Mouse (Mus musculus) embryonic facial prominence, embryonic 13.5 days (tissue): ENCODE measurements around the gene Zfp609. TPM values are rescaled to one million over a fixed set of nuclear protein-coding genes. Genes with fewer than 3 reads are reported as not detected.

Experiments used
- ATAC-seq: fragments of 200-750 bp; cut with Nextera tagmentation; 2 replicates; pipeline ENCODE4 v1.8.0; 2017; ENCODE audit warnings: low read depth; ENCODE audit not compliant: insufficient number of reproducible peaks, insufficient read depth, low FRiP score, low TSS enrichment
- H3K27ac ChIP-seq: fragments of 300-500 bp; sonication (generic); 2 replicates; pipeline ENCODE4 v1.5.1; 2015; ENCODE audit warnings: moderate library complexity, mild to moderate bottlenecking, inconsistent platforms
- H3K27me3 ChIP-seq: fragments of 300-500 bp; sonication (generic); 2 replicates; pipeline ENCODE4 v1.6.1; 2015; ENCODE audit warnings: mild to moderate bottlenecking, inconsistent platforms
- H3K36me3 ChIP-seq: fragments of 300-500 bp; sonication (generic); 2 replicates; pipeline ENCODE4 v1.6.1; 2015; ENCODE audit warnings: mild to moderate bottlenecking, inconsistent platforms
- H3K4me1 ChIP-seq: fragments of 300-500 bp; sonication (generic); 2 replicates; pipeline ENCODE4 v1.6.1; 2015; ENCODE audit warnings: inconsistent platforms
- H3K4me2 ChIP-seq: fragments of 300-500 bp; sonication (generic); 2 replicates; pipeline ENCODE4 v1.6.1; 2015; ENCODE audit warnings: moderate library complexity, mild to moderate bottlenecking, inconsistent platforms
- H3K4me3 ChIP-seq: fragments of 300-500 bp; sonication (generic); 2 replicates; pipeline ENCODE4 v1.5.1; 2015; ENCODE audit warnings: mild to moderate bottlenecking, inconsistent platforms
- H3K9ac ChIP-seq: fragments of 300-500 bp; sonication (generic); 2 replicates; pipeline ENCODE4 v1.6.1; 2015; ENCODE audit warnings: mild to moderate bottlenecking, inconsistent platforms
- H3K9me3 ChIP-seq: fragments of 300-500 bp; sonication (generic); 2 replicates; pipeline ENCODE4 v1.6.1; 2016; ENCODE audit warnings: inconsistent platforms
- WGBS: fragments of 180-500 bp; shearing (Covaris S2); methylation state at CpG from one replicate; pipeline ENCODE4 v1.1.7; 2015; ENCODE audit warnings: mixed read lengths; 5-methylcytosine and 5-hydroxymethylcytosine counted together
- polyA plus RNA-seq: library from polyadenylated mRNA; unstranded; fragments of >200 nt; fragmentation: Nextera tagmentation; extraction: Ambion mirVana; gene quantifications from 2 replicates; pipeline ENCODE4 v1.2.1, GENCODE M21; 2015

Zfp609 gene
- polyA plus RNA-seq, 1 experiment from 2014 or later: 7.2 TPM

DNA sequence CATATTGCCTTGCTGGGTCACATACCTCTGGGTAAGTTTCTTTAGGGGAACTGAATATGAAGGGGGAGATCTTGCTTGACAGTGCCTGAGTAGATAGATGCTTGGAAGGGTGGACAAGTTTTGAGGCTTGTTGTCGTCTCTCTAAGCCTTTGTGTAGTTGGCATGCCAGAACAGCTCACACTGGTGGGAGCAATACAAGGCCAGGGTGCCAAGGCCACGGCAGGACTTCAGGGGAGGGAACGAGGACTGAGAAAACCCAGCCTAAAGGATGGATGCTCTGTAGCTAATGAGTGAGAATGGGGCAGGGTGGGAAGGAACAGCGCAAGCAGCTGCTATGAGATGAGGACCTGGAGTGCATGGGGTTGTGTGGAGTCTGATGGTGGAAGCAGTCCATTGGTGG lies 182.4 kb downstream of the Zfp609 start:
- no peaks in the 10 kb centered on the region for H3K9me3 ChIP-seq
- H3K4me1 ChIP-seq: peaks cover 18% of the 10 kb centered on the region
- WGBS: 88% methylated on average over 4 of the region's 4 CpGs
- no peaks in the 10 kb centered on the region for H3K27me3 ChIP-seq
- H3K4me3 ChIP-seq: no peak overlapping the region
- no peaks in the 10 kb centered on the region for H3K36me3 ChIP-seq
- ATAC-seq: no peak
- no peak overlapping the region for H3K4me2 ChIP-seq
- H3K9ac ChIP-seq: no peak overlapping the region
- H3K27ac ChIP-seq: no peak overlapping the region

DNA sequence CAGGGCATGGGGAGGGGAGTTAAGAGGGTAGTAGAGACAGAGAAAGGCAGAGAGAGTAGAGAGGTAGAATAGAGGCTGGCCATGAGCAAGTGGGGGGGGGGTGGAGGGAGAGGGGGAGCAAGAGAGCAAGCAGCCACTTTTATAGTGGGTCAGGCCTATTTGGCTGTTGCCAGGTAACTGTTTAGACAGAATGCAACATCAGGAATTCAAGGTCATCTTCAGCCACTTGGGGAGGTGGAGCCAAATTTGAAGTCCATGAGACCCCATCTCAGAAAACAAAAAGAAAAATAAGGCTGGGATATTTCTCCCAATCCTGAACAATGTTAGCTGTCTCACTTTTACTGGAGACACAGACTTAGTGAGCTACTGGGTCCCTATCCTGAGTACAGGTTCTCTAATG lies 184.8 kb downstream of the Zfp609 start:
- no peak overlapping the region for H3K4me3 ChIP-seq

More for the DNA sequence above, 184.8 kb downstream of the Zfp609 start:
- Histone ChIP-seq H3K4me2 (no peak overlapping the region), H3K27me3 (no peaks in the 10 kb centered on the region), H3K36me3 (no peaks in the 10 kb centered on the region), H3K9ac (no peak overlapping the region), H3K9me3 (no peaks in the 10 kb centered on the region), H3K27ac (no peak overlapping the region), H3K4me1 (peaks cover 18% of the 10 kb centered on the region)
- no peak for ATAC-seq

Other genes with a start within 250 kb of the Zfp609 start
- gene Plekho2, start 247.5 kb downstream of the Zfp609 start, polyA plus RNA-seq: 12.6 TPM in 2 replicates
- 15.4 and 18.4 TPM in 2 replicates for gene Pif1, start 240.4 kb downstream of the Zfp609 start, polyA plus RNA-seq
- 10.5 and 11.9 TPM in 2 replicates for gene Rbpms2, start 197.9 kb downstream of the Zfp609 start, polyA plus RNA-seq
- gene Oaz2, start 159.6 kb downstream of the Zfp609 start, polyA plus RNA-seq: 295 and 315 TPM in 2 replicates
- 218 and 232 TPM in 2 replicates for gene Pclaf, start 62.7 kb upstream of the Zfp609 start, polyA plus RNA-seq
- gene Trip4, start 81.2 kb upstream of the Zfp609 start, polyA plus RNA-seq: 40.1 and 40.8 TPM in 2 replicates
- 22.8 and 26.0 TPM in 2 replicates for gene Csnk1g1, start 81.4 kb upstream of the Zfp609 start, polyA plus RNA-seq
- gene Ppib, start 232.7 kb upstream of the Zfp609 start, polyA plus RNA-seq: 568 and 589 TPM in 2 replicates
- 5.3 and 5.6 TPM in 2 replicates for gene Snx22, start 242.2 kb upstream of the Zfp609 start, polyA plus RNA-seq